Mouse (Mus musculus): ENCODE measurements around the gene Rec114. TPM values are rescaled to one million over a fixed set of nuclear protein-coding genes. Genes with fewer than 3 reads are reported as not detected.

Rec114 gene
- polyA plus RNA-seq (2014; fragmentation: Nextera tagmentation; extraction: Ambion mirVana), result 1.3 and 1.6 TPM in 2 replicates

DNA sequence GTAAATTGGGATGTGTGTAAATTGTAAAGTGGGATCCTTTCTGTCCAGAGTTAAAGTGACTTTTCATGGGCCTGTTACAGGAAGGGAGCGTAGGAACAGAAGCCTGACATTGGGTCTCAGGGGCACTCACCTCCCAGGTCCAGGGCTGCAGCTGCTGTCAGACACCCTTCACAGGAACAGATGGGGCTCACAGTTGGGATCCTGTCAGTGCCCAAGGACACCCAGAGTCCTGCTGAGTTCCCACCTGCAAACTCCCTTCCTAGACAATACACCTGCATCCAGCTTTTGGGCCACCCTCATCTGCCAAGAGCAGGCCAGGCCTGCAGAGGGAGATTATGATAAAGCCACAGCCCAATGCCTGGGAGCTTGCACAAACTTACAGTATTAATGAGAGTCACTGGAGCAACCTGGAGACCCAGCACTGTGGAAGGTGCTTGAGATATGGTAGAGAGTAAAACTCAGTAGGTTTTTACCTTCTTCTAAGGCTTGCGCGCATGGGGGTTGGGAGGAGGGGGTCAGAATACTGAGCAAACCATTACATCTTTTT is at the start of gene Rec114:
TSS of gene Rec114 (minus strand) at position 263 of the 547 bp plus-strand sequence.
- Histone ChIP-seq H3K4me1 (replicated peaks; ENCODE audit: control insufficient read depth, insufficient read depth, low read length) (no peaks in the 10 kb centered on the region; the same call in 1 of the 2 replicates), H3K36me3 (ENCODE audit: control insufficient read depth, insufficient read depth, low read length) (no peaks in the 10 kb centered on the region), H3K27ac (ENCODE audit: low read depth, low read length) (no peak within 1 kb of the TSS), H3K4me3 (ENCODE audit: low read depth, low read length) (no peak within 1 kb of the TSS), H3K4me2 (replicated peaks; ENCODE audit: low read depth, low read length) (no peak within 1 kb of the TSS), H3K9me3 (ENCODE audit: control insufficient read depth, low read length) (no peaks in the 10 kb centered on the region), H3K27me3 (ENCODE audit: control insufficient read depth, insufficient read depth, low read length) (no peaks in the 10 kb centered on the region), H3K9ac (ENCODE audit: low read depth, low read length) (no peak within 1 kb of the TSS)
- ATAC-seq (ENCODE audit: low FRiP score) (no peak), DNase-seq (ENCODE audit: low spot score) (no peak)
- WGBS, result 88% methylated on average over 3 of the region's 3 CpGs

DNA sequence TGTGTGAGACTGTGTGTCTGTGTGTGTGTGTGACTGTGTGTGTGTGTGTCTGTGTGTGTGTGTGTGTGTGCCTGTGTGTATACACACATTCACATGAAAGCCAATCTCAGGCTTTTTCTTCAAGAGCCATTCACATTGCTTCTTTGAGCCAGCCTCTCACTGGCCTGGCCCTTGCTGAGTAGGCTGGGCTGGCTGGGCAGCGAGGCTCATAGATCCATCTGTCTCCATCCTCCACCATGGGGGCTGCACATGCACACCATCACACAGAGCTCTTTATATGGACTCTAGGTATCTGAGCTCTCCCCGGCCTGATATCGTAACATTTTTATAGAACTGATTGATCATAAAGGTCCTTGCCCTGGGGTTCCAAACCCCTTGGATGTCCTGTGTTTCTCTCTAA is 45.7 kb upstream of the Rec114 start:
- Histone ChIP-seq H3K4me2 (replicated peaks; ENCODE audit: low read depth, low read length) (no peak overlapping the region), H3K4me1 (replicated peaks; ENCODE audit: control insufficient read depth, insufficient read depth, low read length) (no peaks in the 10 kb centered on the region), H3K4me3 (ENCODE audit: low read depth, low read length) (no peak overlapping the region), H3K27me3 (ENCODE audit: control insufficient read depth, insufficient read depth, low read length) (no peaks in the 10 kb centered on the region), H3K36me3 (ENCODE audit: control insufficient read depth, insufficient read depth, low read length) (no peaks in the 10 kb centered on the region), H3K9ac (ENCODE audit: low read depth, low read length) (no peak overlapping the region), H3K9me3 (ENCODE audit: control insufficient read depth, low read length) (no peaks in the 10 kb centered on the region), H3K27ac (ENCODE audit: low read depth, low read length) (no peak overlapping the region)
- ATAC-seq (ENCODE audit: low FRiP score), result no peak
- WGBS, result 86% methylated on average over 3 of the region's 3 CpGs
- DNase-seq (ENCODE audit: low spot score), result no peak

DNA sequence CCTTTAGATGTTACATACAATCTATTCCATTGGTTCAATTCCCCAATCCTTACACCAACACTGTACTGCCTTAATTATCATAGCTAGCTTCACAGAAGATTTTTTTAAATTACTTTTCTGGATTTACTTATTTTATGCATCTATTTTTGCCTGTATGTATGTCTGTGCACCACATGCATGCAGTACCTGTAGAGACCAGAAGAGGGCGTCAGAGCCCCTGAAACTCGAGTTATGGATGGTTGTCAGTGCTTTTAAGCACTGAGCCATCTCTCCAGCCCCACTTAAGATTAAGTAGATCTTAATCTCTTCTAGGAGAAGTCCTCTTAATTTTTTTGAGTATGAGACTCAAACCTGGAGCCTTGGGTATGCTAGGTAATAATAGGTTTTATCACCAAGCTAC is 31.6 kb upstream of the Rec114 start:
- Histone ChIP-seq H3K9ac (ENCODE audit: low read depth, low read length) (no peak overlapping the region), H3K4me1 (replicated peaks; ENCODE audit: control insufficient read depth, insufficient read depth, low read length) (no peaks in the 10 kb centered on the region), H3K27me3 (ENCODE audit: control insufficient read depth, insufficient read depth, low read length) (no peaks in the 10 kb centered on the region), H3K4me3 (ENCODE audit: low read depth, low read length) (no peak overlapping the region), H3K36me3 (ENCODE audit: control insufficient read depth, insufficient read depth, low read length) (no peaks in the 10 kb centered on the region), H3K4me2 (replicated peaks; ENCODE audit: low read depth, low read length) (no peak overlapping the region), H3K9me3 (ENCODE audit: control insufficient read depth, low read length) (no peaks in the 10 kb centered on the region), H3K27ac (ENCODE audit: low read depth, low read length) (no peak overlapping the region)
- WGBS, result 15% methylated on average over 2 of the region's 2 CpGs
- ATAC-seq (ENCODE audit: low FRiP score) (no peak), DNase-seq (ENCODE audit: low spot score) (peak; percentile 11)

DNA sequence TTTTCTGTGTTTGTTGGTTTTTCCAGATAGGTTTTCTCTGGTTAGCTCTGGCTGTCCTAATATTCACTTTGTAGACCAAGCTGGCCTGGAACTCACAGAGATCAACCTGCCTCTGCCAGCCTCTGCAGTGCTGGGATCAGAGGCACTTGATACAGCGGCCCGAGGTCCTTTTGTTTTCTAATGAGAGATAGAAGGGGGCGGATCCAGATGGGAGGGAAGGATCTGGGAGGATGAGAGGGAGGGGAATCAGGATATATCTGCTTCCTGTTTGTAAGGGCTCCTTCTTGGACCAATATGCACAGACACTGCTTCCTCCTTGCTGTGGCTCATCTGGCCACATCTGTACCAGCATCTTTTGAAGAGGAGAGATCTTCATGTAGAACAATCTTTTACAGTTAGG is 31.0 kb upstream of the Rec114 start:
- ATAC-seq (ENCODE audit: low FRiP score), result no peak
- WGBS, result 61% methylated on average over 3 of the region's 3 CpGs

DNA sequence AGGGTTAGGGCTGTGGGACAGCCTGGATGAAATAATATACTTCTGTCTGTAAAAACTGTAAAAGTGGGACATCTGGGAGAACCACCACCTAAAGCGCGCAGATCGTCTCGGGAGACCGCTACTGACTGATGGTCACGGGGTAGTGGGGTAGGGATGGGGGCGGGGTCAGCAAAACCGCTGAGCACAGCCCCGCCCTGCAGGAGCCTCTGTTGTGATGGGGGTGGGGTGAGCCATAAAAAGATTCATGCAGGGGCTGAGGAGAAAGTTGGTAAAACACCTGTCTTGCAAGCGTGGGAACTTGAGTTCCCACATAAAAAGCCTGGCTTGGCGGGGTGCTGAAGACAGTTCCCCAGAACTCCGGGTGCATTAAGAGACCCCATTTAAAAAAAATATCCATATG is 26.2 kb upstream of the Rec114 start:
- no peaks in the 10 kb centered on the region for H3K4me1 ChIP-seq (replicated peaks; ENCODE audit: control insufficient read depth, insufficient read depth, low read length)
- no peak for DNase-seq (ENCODE audit: low spot score)
- no peak overlapping the region for H3K27ac ChIP-seq (ENCODE audit: low read depth, low read length)
- no peaks in the 10 kb centered on the region for H3K9me3 ChIP-seq (ENCODE audit: control insufficient read depth, low read length)
- H3K9ac ChIP-seq (ENCODE audit: low read depth, low read length), result no peak overlapping the region
- H3K27me3 ChIP-seq (ENCODE audit: control insufficient read depth, insufficient read depth, low read length), result no peaks in the 10 kb centered on the region
- ATAC-seq (ENCODE audit: low FRiP score), result no peak
- 68% methylated on average over 12 of the region's 12 CpGs for WGBS
- no peak overlapping the region for H3K4me2 ChIP-seq (replicated peaks; ENCODE audit: low read depth, low read length)
- no peaks in the 10 kb centered on the region for H3K36me3 ChIP-seq (ENCODE audit: control insufficient read depth, insufficient read depth, low read length)
- H3K4me3 ChIP-seq (ENCODE audit: low read depth, low read length), result no peak overlapping the region

More for the DNA sequence above, 31.0 kb upstream of the Rec114 start:
- no peaks in the 10 kb centered on the region for H3K27me3 ChIP-seq (ENCODE audit: control insufficient read depth, insufficient read depth, low read length)
- no peaks in the 10 kb centered on the region for H3K9me3 ChIP-seq (ENCODE audit: control insufficient read depth, low read length)
- H3K4me3 ChIP-seq (ENCODE audit: low read depth, low read length), result no peak overlapping the region
- no peak overlapping the region for H3K9ac ChIP-seq (ENCODE audit: low read depth, low read length)
- H3K4me1 ChIP-seq (replicated peaks; ENCODE audit: control insufficient read depth, insufficient read depth, low read length), result no peaks in the 10 kb centered on the region
- no peak overlapping the region for H3K27ac ChIP-seq (ENCODE audit: low read depth, low read length)
- DNase-seq (ENCODE audit: low spot score), result no peak
- no peak overlapping the region for H3K4me2 ChIP-seq (replicated peaks; ENCODE audit: low read depth, low read length)
- H3K36me3 ChIP-seq (ENCODE audit: control insufficient read depth, insufficient read depth, low read length), result no peaks in the 10 kb centered on the region

DNA sequence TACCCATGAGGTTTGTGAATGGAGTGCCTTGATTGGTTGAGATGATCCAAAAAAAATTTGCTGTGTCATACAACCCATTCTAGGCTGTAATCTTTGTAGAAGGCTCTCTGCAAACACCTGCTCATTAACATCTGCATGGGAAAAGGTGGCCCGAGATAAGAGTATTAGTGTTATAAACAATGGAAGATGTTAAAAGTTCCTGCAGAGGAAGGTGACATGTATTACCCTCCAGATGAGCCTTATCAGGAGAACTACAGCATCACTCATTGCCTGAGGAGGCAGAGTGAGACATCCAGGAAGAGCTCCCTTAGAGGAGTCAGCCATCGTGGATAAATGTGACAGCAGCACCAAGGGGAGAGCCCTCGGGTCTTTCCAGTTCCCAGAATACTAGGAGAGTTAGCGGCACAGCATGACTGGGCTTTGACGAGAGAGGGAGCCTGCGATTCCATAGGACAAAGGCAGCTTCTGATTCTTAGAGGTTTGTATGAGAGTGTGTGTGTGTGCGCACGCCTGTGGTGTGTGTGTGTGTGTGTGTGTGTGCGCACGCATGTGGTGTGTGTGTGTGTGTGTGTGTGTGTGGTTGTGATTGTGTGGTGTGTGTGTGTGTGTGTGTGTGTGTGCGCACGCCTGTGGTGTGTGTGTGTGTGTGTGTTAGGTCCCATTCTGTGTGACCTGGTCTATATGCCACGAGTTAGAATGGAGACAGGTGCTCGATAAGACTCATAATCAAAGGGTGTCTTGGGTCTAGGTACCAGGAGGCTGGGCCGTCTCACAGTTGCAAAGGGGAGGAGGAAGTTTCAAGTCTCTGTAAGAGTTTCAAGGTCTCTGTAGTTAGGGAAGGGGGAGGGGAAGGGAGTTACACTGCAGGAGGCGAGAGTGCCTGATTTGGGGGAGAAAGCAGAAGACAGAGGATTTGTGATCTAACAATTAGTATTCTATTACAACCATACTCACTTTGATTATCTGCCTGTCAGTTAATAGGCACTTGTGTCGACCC is 23.5 kb upstream of the Rec114 start:
- 78% methylated on average over 16 of the region's 17 CpGs for WGBS
- no peak overlapping the region for H3K9ac ChIP-seq (ENCODE audit: low read depth, low read length)
- H3K4me3 ChIP-seq (ENCODE audit: low read depth, low read length), result no peak overlapping the region
- no peak overlapping the region for H3K4me2 ChIP-seq (replicated peaks; ENCODE audit: low read depth, low read length)
- no peaks in the 10 kb centered on the region for H3K9me3 ChIP-seq (ENCODE audit: control insufficient read depth, low read length)
- ATAC-seq (ENCODE audit: low FRiP score), result peak; percentile 89
- no peaks in the 10 kb centered on the region for H3K27me3 ChIP-seq (ENCODE audit: control insufficient read depth, insufficient read depth, low read length)
- H3K36me3 ChIP-seq (ENCODE audit: control insufficient read depth, insufficient read depth, low read length), result no peaks in the 10 kb centered on the region
- no peaks in the 10 kb centered on the region for H3K4me1 ChIP-seq (replicated peaks; ENCODE audit: control insufficient read depth, insufficient read depth, low read length)
- no peak overlapping the region for H3K27ac ChIP-seq (ENCODE audit: low read depth, low read length)
- peak; percentile 7 for DNase-seq (ENCODE audit: low spot score)

DNA sequence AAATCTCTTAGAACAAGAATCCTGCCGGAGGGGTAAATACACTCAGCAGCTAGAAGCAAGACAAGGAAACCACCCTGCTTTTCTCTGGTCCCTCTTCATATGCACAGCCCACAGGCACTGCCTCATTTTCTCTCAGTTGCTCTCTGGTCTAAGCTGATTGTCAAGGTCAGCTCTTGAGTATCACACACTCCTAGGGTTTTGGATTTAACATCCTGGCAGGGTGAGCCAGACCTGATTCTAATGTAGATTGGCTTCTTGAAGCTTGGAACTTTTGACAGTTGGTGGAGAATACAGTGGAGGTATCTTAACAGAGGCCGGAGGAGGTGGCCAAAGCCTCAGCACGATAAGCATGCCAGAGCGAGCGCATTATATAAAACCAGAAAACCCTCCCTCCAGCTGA is 20.6 kb upstream of the Rec114 start:
- Histone ChIP-seq H3K36me3 (ENCODE audit: control insufficient read depth, insufficient read depth, low read length) (no peaks in the 10 kb centered on the region), H3K9ac (ENCODE audit: low read depth, low read length) (no peak overlapping the region), H3K27ac (ENCODE audit: low read depth, low read length) (no peak overlapping the region), H3K9me3 (ENCODE audit: control insufficient read depth, low read length) (no peaks in the 10 kb centered on the region), H3K4me2 (replicated peaks; ENCODE audit: low read depth, low read length) (no peak overlapping the region), H3K4me3 (ENCODE audit: low read depth, low read length) (no peak overlapping the region), H3K4me1 (replicated peaks; ENCODE audit: control insufficient read depth, insufficient read depth, low read length) (no peaks in the 10 kb centered on the region), H3K27me3 (ENCODE audit: control insufficient read depth, insufficient read depth, low read length) (no peaks in the 10 kb centered on the region)
- ATAC-seq (ENCODE audit: low FRiP score), result no peak
- DNase-seq (ENCODE audit: low spot score), result no peak
- WGBS, result 76% methylated on average over 5 of the region's 5 CpGs

DNA sequence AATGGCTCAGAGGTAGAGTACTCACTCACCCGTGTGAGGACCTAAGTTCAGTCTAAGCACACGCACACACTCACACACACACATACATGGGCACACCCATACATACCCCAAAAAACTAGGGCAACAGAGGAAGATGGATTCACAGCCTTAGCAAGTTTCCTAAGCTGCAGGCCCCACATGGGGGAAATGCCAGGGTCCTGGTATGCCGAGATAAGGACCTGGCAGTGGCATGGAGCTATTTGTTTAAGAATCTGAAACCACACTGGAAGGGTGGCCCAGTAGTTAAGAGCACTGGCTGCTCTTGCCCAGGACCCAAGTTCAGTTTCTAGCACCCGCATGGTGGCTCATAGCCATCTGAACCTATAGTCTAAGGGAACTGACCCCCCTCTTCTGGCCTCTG is 19.4 kb upstream of the Rec114 start:
- no peaks in the 10 kb centered on the region for H3K9me3 ChIP-seq (ENCODE audit: control insufficient read depth, low read length)

DNA sequence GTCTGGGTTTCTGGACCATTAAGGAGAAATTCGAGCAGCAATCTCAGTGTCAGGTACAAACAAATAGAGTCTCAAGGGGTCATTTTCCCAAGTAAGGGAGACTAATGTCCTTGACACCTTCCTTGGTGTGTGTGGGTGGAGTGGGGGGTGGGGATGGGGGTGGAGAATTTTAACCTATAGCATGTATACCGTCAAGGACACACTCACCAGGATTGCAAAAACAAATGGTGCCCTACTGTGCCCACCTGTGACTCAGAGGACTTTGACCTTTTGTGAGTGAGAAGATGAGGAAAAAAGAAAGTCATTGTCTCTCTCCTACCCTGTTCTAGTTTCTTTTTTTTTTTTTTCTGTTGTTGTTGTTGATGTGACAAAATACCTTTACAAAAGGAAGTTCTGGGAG is 18.3 kb upstream of the Rec114 start:
- H3K9ac ChIP-seq (ENCODE audit: low read depth, low read length), result no peak overlapping the region
- H3K4me1 ChIP-seq (replicated peaks; ENCODE audit: control insufficient read depth, insufficient read depth, low read length), result no peaks in the 10 kb centered on the region
- no peak for ATAC-seq (ENCODE audit: low FRiP score)
- no peak overlapping the region for H3K4me3 ChIP-seq (ENCODE audit: low read depth, low read length)
- H3K27me3 ChIP-seq (ENCODE audit: control insufficient read depth, insufficient read depth, low read length), result no peaks in the 10 kb centered on the region
- H3K36me3 ChIP-seq (ENCODE audit: control insufficient read depth, insufficient read depth, low read length), result no peaks in the 10 kb centered on the region
- no peaks in the 10 kb centered on the region for H3K9me3 ChIP-seq (ENCODE audit: control insufficient read depth, low read length)
- 42% methylated on average over 2 of the region's 2 CpGs for WGBS
- H3K27ac ChIP-seq (ENCODE audit: low read depth, low read length), result no peak overlapping the region
- no peak overlapping the region for H3K4me2 ChIP-seq (replicated peaks; ENCODE audit: low read depth, low read length)
- no peak for DNase-seq (ENCODE audit: low spot score)

More for the DNA sequence above, 19.4 kb upstream of the Rec114 start:
- no peak overlapping the region for H3K27ac ChIP-seq (ENCODE audit: low read depth, low read length)
- DNase-seq (ENCODE audit: low spot score) (no peak), ATAC-seq (ENCODE audit: low FRiP score) (no peak)
- 80% methylated on average over 4 of the region's 4 CpGs for WGBS
- no peak overlapping the region for H3K4me2 ChIP-seq (replicated peaks; ENCODE audit: low read depth, low read length)
- no peaks in the 10 kb centered on the region for H3K36me3 ChIP-seq (ENCODE audit: control insufficient read depth, insufficient read depth, low read length)
- no peak overlapping the region for H3K9ac ChIP-seq (ENCODE audit: low read depth, low read length)
- H3K27me3 ChIP-seq (ENCODE audit: control insufficient read depth, insufficient read depth, low read length), result no peaks in the 10 kb centered on the region
- H3K4me1 ChIP-seq (replicated peaks; ENCODE audit: control insufficient read depth, insufficient read depth, low read length), result no peaks in the 10 kb centered on the region
- H3K4me3 ChIP-seq (ENCODE audit: low read depth, low read length), result no peak overlapping the region

Measured in hindbrain, embryonic 11.5 days (tissue).